10 mouse cellular contexts compared by ENCODE assay signal in genomic region chr3:21820051-21820598, GRCm38 (mm10).
DNase-seq lines count a peak whose midpoint lies in the region; ATAC-seq and TF ChIP-seq lines count a peak whose summit lies in the region.
"Had no signal": no experiment of that assay in that cellular context is flagged by ENCODE, and none has a peak within 500 bp of the region (broad histone marks: within the 10 kb centered on the region; RNA-seq: fewer than 3 reads in every experiment).

No protein-coding gene starts in this region.

- no peaks in the 10 kb centered on the region for H3K27me3 ChIP-seq in lung, embryonic 14.5 days (ENCODE audit: insufficient read depth, low read length)
- H3K27me3 ChIP-seq in heart, embryonic 12.5 days (replicated peaks), result no peaks in the 10 kb centered on the region
- H3K27me3 ChIP-seq: hindbrain, embryonic 12.5 days had no signal

- no peak overlapping the region for H3K4me3 ChIP-seq in lung, embryonic 14.5 days (ENCODE audit: low read depth, low read length)
- H3K4me3 ChIP-seq in heart, embryonic 12.5 days, result no peak overlapping the region
- H3K4me3 ChIP-seq: hindbrain, embryonic 12.5 days had no signal

- peaks cover 10% of the 10 kb centered on the region for H3K4me1 ChIP-seq in lung, embryonic 14.5 days (ENCODE audit: insufficient read depth)
- peaks cover 29% of the 10 kb centered on the region for H3K4me1 ChIP-seq in heart, embryonic 12.5 days (replicated peaks)

- H3K9ac ChIP-seq in lung, embryonic 14.5 days, result no peak overlapping the region
- no peak overlapping the region for H3K9ac ChIP-seq in heart, embryonic 12.5 days
- H3K9ac ChIP-seq: hindbrain, embryonic 12.5 days had no signal

- TF ChIP-seq CTCF in lung, embryonic 14.5 days (IDR thresholded peaks at IDR 0.05; ENCODE audit: low read depth), result no peak

- no peak overlapping the region for H3K4me2 ChIP-seq in lung, embryonic 14.5 days
- H3K4me2 ChIP-seq in heart, embryonic 12.5 days, result no peak overlapping the region
- H3K4me2 ChIP-seq: hindbrain, embryonic 12.5 days had no signal

- 0 out of 2 replicates have a peak, but pooled peaks have one; percentile 24 for ATAC-seq in lung, embryonic 14.5 days (ENCODE audit: insufficient read depth)
- 0 out of 2 replicates have a peak, but pooled peaks have one; percentile 33 for ATAC-seq in heart, embryonic 12.5 days (ENCODE audit: insufficient number of reproducible peaks, low FRiP score)

- intact Hi-C loops in left cerebral cortex, postnatal 4 days (cut with DNase I), result no loop called here

- H3K36me3 ChIP-seq in lung, embryonic 14.5 days (ENCODE audit: insufficient read depth), result no peaks in the 10 kb centered on the region
- H3K36me3 ChIP-seq in heart, embryonic 12.5 days, result no peaks in the 10 kb centered on the region
- H3K36me3 ChIP-seq: hindbrain, embryonic 12.5 days had no signal

- 41% methylated on average over 3 of the region's 3 CpGs for WGBS in lung, embryonic 14.5 days
- WGBS in heart, embryonic 12.5 days, result 33% methylated on average over 3 of the region's 3 CpGs

- DNase-seq in lung, embryonic 14.5 days, result peak; percentile 70
- no peak for DNase-seq in lung, adult 18-20 months
- peak; percentile 49 for DNase-seq in adipocyte (ENCODE audit: low spot score)
- DNase-seq in lung, postnatal 36 days, result peak; percentile 37
- DNase-seq in left cerebral cortex, postnatal 4 days, result no peak
- DNase-seq in ovary, postnatal 36 days (ENCODE audit: low spot score), result no peak
- DNase-seq: kidney, adult 2 months; retina, postnatal 1 day had no signal

- no peaks in the 10 kb centered on the region for H3K9me3 ChIP-seq in lung, embryonic 14.5 days (ENCODE audit: low read depth, low read length)
- H3K9me3 ChIP-seq in heart, embryonic 12.5 days (replicated peaks), result no peaks in the 10 kb centered on the region
- H3K9me3 ChIP-seq: hindbrain, embryonic 12.5 days had no signal

- no peak overlapping the region for H3K27ac ChIP-seq in lung, embryonic 14.5 days (ENCODE audit: low read depth)
- 0 out of 2 replicates have a peak overlapping the region, but pooled peaks have one; percentile 14 for H3K27ac ChIP-seq in heart, embryonic 12.5 days (ENCODE audit: poor library complexity, severe bottlenecking)
- H3K27ac ChIP-seq: hindbrain, embryonic 12.5 days had no signal

Comparison
In these comparisons a context has a peak if more than half of its experiments do, and no peak if none do; other contexts are left out.
1. DNase-seq: peak in lung, embryonic 14.5 days (single experiment), adipocyte (single experiment) and lung, postnatal 36 days (single experiment); none in lung, adult 18-20 months (0 of 2), left cerebral cortex, postnatal 4 days (single experiment) and ovary, postnatal 36 days (single experiment).